Mouse (Mus musculus): ENCODE measurements at regions not wholly inside any gene's neighbourhood (a gene's known extent, or its start where the extent isn't known, plus 50 kb on each side); places are given as distances from the start of the nearest gene placed in this dataset.

DNA sequence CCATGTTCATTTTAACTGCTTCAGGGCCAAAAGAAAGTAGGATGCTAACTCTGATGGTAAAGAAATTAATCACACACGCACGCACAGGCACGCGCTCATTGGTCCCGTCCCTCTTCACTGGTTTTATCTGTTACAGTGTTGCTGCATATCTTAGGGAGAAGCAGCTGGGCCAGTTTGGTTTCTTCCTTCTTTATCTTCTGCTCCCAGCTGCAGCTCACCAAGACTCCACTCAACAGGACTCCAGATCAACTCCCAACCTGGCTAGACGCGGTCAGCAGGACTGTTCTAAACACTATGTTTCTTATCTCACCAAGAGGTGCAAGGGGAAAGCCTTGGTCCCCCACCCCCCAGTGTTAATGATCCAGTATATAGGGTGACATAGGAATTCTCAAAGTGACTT, 455.9 kb downstream of the Sox2 start:
- no peak for TF ChIP-seq MAFK (IDR thresholded peaks at IDR 0.05; ENCODE audit: insufficient replicate concordance, low read length)
- TF ChIP-seq NRF1 (IDR thresholded peaks at IDR 0.05; ENCODE audit: low read depth, low read length), result no peak
- TF ChIP-seq POLR2A (IDR thresholded peaks at IDR 0.05; ENCODE audit: low read depth, low read length), result no peak
- no peak for TF ChIP-seq POLR2AphosphoS2 (IDR thresholded peaks at IDR 0.05; ENCODE audit: low read depth, low read length)

Measured in CH12.LX (cell line).